Mouse (Mus musculus) adipocyte (in vitro differentiated cells): ENCODE results near the gene Ssh2.
"Not testable (repeated sequence)": the region's sequence is repeated elsewhere in the genome, so short reads cannot be mapped to it uniquely, and the experiment has no call there.

Experiments
- DNase-seq: peaks from one replicate; pipeline ENCODE4 v3.0.0-alpha.2; 2016; ENCODE audit warnings: low spot score

The Ssh2 gene

DNA sequence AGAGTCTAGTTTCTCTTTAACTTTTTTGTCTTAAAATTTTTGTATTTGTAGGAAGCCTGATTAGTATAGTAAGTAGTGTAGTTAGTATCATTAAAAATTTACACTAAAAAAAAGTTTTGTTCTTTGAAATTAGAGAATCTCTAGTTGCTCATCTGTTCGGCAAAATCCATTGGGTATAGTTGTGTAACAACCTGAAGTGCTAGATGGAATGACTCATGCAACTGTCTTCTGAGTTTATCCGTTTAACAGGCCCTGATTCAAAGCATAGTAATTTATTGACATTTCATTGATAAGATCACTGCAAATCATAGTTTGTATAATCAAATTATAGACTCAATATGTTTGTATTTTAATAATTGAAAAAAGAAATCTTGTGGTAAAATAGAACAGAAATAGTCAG, 14.7 kb downstream of the Ssh2 start:
- DNase-seq, result no peak

DNA sequence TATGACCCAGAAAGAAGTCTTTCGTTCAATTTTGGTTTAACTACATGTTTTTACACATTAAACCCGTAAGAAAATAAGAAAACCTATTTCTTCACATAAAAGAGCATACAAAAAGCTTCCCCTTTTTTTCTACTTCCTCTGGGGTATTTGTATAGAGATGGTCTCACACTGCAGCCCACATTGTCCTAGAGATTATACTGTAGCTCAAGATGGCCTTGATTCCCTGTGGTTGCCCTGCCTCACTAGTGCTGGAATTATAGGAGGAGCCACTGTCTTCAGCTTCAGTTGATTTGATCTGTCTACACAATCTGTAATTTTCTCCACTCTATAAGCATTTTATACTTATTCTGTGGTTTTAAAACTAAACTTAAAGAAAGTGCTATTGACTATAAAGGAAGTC, 15.4 kb downstream of the Ssh2 start:
- no peak for DNase-seq

DNA sequence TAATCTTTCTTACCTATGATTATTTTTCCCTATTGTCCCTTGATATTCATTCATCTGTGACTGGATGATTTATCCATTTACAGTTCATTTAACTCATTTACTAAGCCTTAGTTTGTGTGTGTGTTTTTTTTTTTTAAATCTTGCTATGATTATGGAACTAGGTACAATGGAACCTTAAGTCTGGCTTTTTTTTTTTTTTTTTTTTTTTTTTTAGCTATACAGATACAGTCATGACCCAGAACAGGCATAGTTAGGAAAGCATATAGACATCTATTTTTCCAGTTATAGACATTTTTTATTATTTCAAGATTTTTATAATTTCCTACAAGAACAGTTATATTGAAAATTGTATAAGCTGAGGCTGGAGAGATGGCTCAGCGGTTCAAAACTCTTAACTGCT, 19.2 kb downstream of the Ssh2 start:
- DNase-seq, result no peak

DNA sequence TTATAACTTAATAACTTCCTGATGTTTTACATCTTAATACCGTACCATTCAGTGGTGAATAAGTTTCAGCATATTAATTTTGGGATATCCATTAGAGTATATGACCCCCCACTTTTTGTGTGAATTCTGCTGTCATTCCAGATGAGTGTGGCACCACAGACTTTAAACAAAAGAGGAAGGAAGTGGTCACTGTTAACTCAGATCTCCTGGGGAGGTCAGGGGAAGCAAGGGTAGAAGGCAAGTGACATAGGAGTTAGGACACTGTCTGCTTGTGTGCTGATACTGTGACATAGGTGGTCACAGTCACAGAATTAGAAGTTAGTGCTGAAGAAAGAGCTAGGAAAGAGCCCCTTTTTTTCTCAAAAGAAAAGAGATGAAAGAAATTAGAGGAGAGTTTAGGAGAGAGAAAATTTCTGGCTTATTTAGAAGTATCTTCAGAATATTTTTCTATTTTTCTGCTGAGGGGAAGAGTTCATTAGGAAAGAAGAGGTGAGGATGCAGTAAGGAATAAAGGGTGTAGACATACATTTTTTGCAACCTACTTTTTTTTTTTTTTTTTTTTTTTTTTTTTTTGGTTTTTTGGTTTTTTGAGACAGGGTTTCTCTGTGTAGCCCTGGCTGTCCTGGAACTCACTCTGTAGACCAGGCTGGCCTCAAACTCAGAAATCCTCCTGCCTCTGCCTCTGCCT, 23.7 kb downstream of the Ssh2 start:
- DNase-seq, result no peak

DNA sequence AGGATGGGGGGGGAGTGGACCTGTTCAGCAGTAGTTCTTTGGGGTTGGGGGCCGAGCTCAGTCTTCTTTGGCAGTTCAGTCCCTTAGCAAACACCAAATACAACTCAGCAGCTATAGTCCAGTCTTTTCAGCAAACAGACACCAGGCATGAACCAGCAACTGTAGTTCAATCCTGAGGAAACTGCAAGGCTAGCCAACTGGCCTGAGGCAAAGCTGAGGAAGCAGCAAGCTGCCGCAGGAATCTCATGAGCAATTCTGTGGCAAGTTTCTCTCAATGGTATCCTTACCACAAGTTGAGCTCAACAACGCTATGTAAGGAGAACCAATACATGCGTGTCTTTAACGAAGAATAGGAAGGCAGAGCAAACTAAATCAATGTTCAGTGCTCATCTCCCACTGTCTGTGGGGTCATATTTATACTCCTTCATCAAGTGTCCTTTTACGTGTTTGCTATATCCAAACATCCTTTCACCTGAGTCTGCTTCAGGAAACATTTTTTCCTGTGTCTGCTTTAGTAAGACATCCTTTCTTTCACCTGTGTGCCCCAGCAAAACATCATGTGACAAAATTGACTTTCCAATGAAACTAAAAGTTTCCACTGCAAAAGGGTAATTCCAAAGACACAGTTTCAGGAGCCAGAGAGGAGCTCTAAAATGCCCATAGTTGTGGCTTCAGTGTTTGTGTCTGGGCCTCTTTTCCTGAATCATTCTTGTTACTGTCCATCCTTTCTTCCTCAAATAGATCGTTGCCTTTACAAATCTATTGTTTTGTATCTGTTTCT, 24.6 kb downstream of the Ssh2 start:
- DNase-seq, result no peak

DNA sequence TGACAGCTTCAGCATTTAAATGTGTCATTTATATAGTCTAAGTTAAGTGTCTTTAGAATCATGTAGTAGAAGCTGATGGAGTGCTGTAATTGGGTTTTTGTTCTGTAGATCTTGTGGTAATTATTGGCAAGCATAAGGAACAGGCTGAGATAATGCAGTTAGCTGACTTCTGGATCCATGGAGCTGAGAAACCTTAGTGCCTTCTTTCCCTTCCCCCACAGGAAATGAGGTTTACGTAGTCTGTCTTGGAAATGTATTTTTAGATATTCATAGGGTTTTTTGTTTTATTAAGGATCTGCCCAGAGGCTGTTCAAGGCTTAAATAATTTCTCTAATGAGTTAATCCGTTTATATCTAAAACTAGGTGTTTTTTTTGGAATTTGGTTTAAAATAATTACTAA, 26.8 kb downstream of the Ssh2 start:
- no peak for DNase-seq

DNA sequence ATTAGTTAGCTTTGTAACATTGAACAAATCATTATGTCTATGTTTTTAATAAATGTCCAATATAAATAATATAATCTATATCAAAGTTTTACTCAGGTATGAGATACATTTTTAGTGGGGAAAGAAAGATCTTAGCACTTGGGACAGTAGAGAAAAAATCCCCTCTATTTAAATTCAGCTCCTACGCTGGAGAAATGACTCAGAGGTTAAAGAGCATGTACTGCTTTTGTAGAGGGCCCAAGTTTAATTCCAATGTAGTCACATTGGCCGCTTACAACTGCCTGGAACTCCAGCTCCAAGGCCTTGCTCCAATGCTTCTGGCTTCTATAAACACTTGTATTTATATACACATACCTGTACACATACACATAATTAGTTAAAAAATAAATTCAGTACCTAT, 36.7 kb downstream of the Ssh2 start:
- no peak for DNase-seq

DNA sequence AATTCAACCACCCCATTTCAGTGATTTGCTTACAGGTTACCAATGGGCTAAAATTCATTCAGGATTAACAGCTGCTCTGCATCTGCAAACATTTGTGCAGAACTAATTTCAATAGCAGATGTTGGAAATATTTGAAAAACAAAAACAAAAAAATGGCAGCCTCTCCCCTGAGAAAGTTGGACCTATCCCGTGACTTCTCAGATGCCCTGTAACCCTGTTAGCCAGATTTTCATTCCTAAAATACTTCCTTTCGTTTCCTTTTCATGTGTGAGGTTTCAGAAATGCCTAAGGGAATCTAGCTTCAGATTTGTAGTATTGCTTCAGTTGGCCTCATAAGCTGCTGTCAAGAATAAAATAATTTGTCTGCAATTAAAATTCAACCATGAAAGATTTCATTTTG, 43.4 kb downstream of the Ssh2 start:
- peak; percentile 53 for DNase-seq

DNA sequence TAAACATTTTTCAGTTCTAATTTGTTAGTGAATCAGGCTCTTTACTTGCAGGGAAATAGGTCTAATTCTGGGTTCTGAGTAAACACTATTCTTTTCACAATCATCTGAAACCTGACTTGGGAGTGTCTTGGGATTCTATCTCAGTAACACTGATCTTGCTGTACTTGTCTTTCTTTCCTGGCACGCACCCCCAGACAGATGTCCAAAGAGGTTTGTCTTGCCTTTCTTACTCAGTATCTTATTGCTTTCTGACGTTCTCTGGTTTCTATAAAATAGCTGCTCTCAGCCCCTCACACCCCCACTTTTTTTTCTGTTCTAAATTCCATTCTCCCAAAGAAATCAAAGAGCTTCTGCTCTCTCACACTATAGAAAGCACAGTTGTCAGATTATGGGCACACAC, 51.3 kb downstream of the Ssh2 start:
- DNase-seq, result no peak

DNA sequence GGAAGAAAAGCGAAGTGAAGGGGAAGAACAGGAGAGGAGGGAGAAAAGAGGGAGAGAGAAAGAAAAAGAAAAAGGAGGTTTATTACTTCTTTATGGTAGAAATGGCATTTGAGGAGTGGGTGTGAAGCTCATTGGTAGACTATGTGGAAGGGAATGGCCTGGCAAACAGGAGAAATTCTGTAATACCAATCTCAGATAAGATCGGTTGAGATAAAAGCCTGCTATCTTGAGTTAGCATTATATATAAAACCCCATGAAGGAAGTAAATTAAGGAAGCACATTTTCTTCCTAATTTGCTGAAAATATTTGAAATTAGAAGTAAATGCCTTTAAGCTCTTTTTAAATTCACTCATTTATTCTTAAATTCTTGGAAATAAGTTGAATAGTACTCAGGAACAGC, 59.9 kb downstream of the Ssh2 start:
- no peak for DNase-seq

DNA sequence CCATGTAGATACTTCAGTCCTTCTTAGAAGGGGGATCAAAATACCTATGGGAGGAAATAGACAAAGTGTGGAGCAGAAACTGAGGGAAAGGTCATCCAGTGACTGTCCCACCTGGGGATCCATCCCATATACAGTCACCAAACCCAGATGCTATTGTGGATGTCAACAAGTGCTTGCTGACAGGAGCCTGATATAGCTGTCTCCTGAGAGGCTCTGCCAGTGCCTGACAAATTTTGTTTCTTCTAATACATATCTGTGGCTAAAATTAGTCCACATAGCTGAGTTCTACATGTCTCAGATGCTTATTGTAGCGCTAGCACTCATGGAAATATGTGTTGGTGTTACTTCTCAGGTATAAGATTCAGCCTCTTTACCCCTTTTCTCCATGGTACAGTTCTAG, 62.5 kb downstream of the Ssh2 start:
- DNase-seq, result not testable (repeated sequence)

DNA sequence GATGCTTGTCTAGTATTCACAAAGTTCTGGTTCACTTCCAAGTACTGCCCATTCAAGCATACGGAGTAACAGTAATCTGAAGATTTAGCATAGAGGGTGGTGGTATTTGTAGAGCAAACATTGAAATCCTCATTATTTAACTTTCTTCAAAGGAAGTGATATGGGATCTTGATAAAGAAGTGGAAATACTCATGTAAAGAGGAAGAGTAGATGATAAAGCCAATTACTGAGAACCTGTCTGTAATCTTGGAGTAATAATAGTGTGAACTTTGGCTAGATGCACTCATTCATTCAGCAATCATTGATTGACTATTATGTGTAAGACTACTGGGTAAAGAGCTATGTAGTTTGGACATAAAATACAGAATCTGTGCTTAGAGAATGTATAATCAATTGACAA, 64.1 kb downstream of the Ssh2 start:
- DNase-seq, result no peak

DNA sequence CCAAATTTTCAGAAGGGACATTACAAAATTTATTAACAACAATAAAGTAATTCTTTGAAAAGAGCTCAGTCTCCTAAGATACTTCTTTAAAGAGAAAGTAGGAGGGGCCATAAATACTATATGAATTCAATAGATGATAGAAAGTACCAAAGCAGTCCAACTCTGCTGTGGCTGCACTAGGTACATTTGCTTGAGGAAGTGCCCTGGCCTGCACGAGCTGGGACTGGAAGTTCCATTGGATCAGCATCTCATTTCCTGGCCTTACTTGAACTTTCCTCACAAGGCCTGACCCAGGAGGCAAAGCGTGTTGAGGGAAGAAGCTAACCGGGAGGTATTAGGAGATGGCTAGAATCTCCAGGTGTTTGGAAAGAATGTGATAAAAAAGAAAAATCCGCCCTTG, 75.4 kb downstream of the Ssh2 start:
- DNase-seq, result no peak

DNA sequence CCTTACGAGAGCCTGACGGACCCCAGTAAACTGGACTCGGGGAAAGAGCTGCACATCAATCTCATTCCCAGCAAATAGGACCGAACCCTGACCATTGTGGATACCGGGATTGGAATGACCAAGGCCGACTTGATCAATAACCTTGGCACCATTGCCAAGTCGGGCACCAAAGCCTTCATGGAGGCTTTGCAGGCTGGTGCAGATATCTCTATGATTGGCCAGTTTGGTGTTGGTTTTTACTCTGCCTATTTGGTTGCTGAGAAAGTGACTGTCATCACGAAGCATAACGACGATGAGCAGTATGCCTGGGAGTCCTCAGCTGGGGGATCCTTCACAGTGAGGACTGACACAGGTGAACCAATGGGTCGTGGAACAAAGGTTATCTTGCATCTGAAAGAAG, 77.6 kb downstream of the Ssh2 start:
- not testable (repeated sequence) for DNase-seq

DNA sequence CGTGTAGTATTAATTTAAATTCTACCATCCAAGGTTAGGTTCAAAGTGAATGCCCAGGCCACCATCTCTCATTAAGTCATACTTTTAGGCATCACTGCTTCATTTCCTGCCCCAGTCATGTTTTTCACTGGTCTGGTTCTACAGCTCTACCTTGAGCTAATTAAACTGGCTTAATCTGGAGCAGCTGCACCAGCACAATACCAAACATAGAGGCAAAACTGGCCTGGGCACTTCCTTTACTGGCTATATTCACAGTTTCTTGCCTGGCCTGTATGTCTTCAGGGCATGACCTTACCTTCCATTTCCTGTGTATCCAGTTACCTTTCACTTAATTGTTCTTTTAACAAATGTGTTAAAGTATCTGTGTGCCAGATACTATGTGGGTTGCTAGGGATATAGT, 81.2 kb downstream of the Ssh2 start:
- no peak for DNase-seq

DNA sequence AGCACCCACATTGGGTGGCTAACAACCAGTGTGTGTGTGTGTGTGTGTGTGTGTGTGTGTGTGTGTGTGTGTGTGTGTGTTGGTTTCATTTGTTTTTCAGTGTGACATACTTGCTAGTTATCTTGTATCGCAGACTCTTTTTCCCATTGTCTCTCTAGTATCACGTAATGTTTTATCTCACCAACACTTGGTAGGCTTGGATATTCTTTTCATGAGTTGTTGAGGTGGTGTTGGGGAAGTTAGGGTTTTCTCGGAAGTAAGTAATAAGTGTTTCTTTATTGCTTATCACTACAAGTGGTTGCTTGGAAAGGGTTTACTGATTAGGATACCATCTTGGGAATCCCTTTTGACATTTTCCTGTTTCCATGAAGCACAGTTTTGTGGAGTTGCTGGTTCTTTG, 91.1 kb downstream of the Ssh2 start:
- no peak for DNase-seq

DNA sequence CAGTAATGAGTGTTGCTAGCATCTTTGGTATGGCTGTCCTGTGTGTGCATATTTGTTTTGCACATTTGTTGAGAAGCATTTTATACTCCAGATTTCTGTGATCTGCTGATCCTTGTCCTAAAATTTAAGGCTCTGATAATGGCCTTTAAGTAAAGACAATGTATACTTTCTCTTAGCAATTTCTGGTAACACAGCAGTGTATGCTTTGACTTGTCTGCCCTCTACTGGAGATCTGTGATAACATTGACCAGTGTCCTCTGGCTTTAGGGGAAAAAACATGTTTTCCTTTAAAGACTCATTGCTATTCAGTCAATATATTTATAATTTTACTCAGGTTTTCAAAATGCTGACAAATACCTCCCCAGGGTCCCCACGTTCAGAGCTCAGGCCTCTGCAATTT, 92.4 kb downstream of the Ssh2 start:
- peak; percentile 78 for DNase-seq

DNA sequence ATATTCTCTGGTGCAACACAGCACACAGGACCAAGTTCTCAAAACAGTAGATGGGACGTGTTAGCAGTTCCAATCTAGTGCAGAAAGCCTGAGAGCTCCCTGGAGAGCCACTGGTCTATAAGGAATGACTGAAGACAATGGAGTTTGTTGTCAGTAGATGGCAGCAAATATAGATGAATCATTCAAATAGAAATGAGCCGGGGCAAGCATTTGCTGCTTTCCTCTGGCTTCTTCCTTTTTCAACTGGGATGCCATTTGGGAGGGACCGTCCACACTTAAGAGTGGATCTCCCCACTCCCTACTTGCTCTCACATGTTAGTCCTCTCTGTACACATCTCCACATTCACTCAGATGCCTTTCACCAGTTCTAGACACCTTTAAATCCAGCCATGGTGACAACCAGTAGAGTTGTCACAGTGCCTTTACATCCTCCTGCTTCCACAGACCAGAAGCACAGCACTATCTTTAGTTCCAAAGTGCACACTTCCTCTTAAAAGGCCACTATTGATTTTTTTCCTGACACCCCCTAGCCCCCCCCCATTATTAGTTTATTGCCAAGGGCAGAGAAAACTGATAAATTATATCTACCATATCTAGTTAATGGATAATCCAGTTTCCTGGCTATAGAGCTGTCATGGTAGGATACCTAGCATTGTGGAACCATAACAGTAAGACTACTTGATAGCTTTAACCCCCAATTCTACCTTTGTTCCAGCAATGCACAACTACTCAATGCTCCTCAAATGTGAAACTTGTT, 101.8 kb downstream of the Ssh2 start:
- peak; percentile 79 for DNase-seq

DNA sequence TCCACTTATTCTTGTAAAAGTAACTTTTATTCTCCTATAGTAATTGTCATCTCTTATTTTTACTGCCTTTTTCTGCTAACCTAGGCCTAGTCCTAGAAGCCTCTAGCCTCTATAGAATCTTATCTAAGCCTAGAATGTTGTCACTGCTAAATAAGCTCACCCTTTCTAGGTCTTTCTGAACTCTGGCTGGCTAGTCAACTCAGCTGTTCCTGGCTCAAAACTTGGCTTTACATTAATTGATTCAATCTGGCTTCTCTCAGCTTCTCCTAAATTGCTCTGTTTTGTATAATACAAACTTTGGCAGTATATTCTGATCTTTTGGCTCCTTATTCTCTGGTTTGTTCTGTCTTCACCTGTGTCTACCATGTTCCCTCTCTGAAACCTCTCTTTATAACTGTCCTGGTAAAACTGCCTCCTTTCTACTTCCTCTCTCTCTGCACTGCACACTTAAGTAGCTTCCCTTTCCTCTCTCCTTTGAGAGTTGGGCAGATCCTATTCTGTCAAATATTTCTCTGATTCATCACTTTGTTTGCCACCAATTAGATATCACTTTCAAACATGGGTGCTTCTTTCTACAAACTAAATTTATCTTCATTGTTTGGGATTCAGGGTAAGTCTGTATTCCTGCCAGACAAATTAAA, 102.5 kb downstream of the Ssh2 start:
- DNase-seq, result no peak

DNA sequence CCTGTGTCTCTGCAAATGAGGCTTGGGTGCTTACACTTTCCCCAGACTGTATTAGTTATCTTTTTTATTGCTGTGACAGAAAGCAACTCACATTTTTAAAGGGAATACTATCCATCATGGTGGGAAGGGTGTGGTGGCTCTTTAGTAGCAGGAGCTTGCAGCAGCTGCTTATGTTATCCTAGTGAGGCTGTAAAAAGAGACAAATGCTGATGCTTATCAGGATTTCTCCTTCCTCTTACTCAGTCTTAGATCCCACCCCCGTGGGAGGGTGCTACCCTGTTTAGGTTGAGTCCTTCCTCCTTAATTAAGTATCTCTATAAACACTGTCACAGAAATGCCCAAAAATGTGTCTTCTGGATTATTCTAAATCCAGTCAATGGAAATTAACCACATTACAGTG, 105.1 kb downstream of the Ssh2 start:
- DNase-seq, result no peak

DNA sequence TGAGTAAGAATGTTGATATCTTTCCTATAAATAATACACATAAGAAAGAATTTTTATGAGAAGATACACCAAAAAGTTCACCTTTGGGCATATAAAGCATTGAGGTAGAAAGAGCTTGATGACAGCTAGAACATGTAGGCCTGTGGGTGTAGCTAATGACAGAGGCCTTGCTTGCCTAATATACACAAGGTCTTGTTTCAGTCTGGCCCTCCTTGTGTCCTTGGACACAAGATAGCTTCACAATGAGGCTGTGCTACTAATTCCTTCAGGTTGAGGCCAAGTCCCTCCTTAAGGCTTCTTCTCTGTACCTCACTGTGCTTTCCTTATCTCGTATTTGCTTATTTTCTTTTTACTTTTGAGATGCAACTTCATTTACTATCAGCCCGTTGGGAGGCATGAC, 114.4 kb downstream of the Ssh2 start:
- no peak for DNase-seq

DNA sequence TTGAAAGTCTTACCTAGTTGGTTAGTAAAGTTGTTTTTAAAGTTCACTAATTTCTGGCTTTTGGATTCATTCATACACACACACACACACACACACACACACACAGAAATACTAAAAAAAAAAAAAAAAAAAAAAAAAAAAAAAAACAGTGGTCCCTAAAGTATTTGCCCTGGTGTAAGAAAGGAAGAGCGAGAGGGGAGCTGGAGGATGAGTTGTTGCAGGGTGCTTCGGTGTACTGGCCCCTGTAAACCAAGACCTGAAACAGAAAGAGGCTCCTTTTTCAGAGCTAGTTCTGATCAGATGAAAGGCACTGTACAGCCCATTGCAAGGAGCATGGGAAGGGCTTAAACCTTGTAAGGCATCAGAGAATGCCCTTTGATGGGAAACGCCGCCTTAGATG, 131.2 kb downstream of the Ssh2 start:
- DNase-seq, result no peak
